Mouse (Mus musculus) liver, adult 2 months (tissue): Measurements from ENCODE around the gene Nipal4.

Source experiments
- CTCF ChIP-seq: fragments of 200-500 bp; IDR thresholded peaks from 2 replicates; pipeline ENCODE4 v1.5.1; 2011; ENCODE audit warnings: low read depth, low read length, control low read depth
- POLR2A ChIP-seq: fragments of 200-500 bp; IDR thresholded peaks from 2 replicates; pipeline ENCODE4 v1.6.1; 2011; ENCODE audit warnings: low read length, control low read depth; ENCODE audit not compliant: insufficient read depth; ENCODE audit errors: extremely low read depth

DNA sequence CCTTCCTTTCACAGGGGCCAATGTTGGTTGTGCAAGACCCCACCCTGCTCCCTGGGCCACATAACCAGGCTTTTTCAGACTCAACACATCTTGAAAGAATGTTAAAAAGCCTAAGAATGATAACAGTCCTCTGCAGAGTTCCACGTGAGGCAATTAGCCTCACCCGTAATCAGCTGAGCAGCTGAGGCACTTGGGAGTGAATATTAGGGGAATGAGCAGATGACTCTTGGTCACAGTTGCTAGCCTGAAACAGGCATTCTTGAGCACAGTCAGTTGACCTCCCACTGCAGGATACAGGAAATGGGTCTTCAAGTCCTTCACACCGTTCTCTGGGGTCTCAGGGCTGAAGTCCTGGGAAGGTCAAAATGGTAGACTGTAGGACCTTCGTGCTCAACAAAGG is 44.6 kb downstream of the Nipal4 start:
- TF ChIP-seq POLR2A (no peak), CTCF (no peak)
